Mouse (Mus musculus) lung, adult 2 months (tissue): ENCODE measurements around the gene Trpv6. TPM values are rescaled to one million over a fixed set of nuclear protein-coding genes. Genes with fewer than 3 reads are reported as not detected.

Source experiments
- DNase-seq: peaks from one replicate; pipeline ENCODE4 v3.0.0; 2022
- H3K4me1 ChIP-seq: fragments of 200-500 bp; 2 replicates; pipeline ENCODE4 v1.6.1; 2011; ENCODE audit warnings: low read length; ENCODE audit not compliant: control insufficient read depth, insufficient read depth
- H3K4me3 ChIP-seq: fragments of 200-500 bp; replicated peaks from 2 replicates; pipeline ENCODE3; 2011; ENCODE audit warnings: low read depth, mild to moderate bottlenecking, control low read depth, low read length; ENCODE audit errors: extremely low read depth
- CTCF ChIP-seq: fragments of 200-500 bp; IDR thresholded peaks from 2 replicates; pipeline ENCODE4 v1.5.1; 2011; ENCODE audit warnings: mild to moderate bottlenecking, low read length, control low read depth; ENCODE audit not compliant: insufficient read depth
- POLR2A ChIP-seq: fragments of 200-500 bp; IDR thresholded peaks from 2 replicates; pipeline ENCODE4 v1.6.1; 2011; ENCODE audit warnings: low read depth, mild to moderate bottlenecking, control low read depth, low read length, borderline replicate concordance; ENCODE audit errors: extremely low read depth
- WGBS: fragments of 180-500 bp; shearing (Covaris S2); methylation state at CpG from one replicate; pipeline ENCODE4 v1.1.7; 2018; 5-methylcytosine and 5-hydroxymethylcytosine counted together
- polyA plus RNA-seq: library from polyadenylated mRNA; depleted of rRNA; stranded (reverse); fragments of >200 nt; gene quantifications from 2 replicates; pipeline ENCODE4 v1.2.3, GENCODE M21; 2012

The Trpv6 gene
- polyA plus RNA-seq, 1 experiment, result 4.5 TPM

- 52% methylated on average over 2 of the region's 2 CpGs for WGBS
- Histone ChIP-seq H3K4me1 (no peaks in the 10 kb centered on the region), H3K4me3 (no peak overlapping the region)
- TF ChIP-seq POLR2A (no peak), CTCF (no peak)
- DNase-seq, result no peak
Observed at GRCm38 (mm10) chr6:41630791-41631190, 5.4 kb downstream of the Trpv6 start.

DNA sequence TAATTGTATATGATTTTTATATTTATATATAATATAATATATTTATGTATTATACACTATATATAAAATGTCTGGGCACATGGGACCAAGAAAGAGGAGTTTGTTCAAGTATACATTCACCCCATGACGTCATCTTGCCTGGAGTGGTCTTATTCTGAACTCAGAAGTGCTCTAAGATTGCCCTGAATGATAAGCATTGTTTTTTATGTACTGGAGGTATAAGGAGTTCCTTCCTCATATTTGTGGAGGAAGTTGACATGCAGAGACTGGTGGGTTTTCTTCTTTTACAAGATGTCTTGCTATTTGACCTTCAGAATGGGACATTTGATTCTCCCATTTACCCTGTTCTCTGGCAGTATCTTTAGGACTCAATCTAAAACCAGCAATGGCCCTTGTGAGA, 8.0 kb downstream of the Trpv6 start:
- no peaks in the 10 kb centered on the region for H3K4me1 ChIP-seq
- no peak overlapping the region for H3K4me3 ChIP-seq
- TF ChIP-seq CTCF, result no peak
- TF ChIP-seq POLR2A, result no peak
- WGBS, result 37% methylated on average over 1 of the region's 1 CpGs
- no peak for DNase-seq

- Histone ChIP-seq H3K4me3 (no peak overlapping the region), H3K4me1 (no peaks in the 10 kb centered on the region)
- WGBS, result 68% methylated on average over 9 of the region's 9 CpGs
- TF ChIP-seq POLR2A (no peak), CTCF (peak; percentile 70)
- DNase-seq, result no peak
Observed at GRCm38 (mm10) chr6:41622661-41623060, 13.5 kb downstream of the Trpv6 start.

DNA sequence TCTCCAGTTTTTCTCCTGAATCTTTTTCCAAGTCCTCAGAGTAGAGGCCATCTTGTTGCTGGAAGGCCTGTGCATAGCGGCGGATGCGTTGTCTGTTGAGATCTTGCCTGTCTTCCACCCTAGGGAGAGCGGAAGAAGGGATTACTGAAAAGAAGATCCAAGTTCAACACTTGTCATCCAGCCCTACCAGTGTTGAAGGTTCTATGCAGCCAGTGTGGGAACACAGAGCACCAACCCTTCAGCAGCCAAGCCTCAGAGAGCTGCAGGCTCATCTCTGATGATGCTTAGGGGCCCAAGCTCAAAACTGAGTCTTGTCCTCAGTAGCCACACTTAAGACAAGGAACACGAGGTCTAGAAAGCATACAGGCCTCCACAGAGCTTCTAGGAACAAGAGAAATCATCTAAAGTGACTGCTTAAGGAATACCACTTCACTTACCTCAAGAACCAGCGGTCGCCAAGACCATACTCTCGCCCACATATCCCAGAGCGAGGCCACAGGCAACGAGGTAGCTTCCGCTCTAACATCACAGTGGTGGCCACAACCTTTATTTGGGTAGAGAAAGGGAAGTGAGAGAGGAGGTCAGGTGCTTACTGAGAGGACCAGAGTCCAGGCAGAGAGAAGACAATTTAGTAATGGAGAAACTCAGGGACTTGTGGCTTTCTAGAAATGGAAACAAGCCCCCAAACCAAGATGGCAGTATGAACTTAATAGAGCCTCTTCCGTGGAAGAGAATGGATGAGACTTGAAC, 14.8 kb downstream of the Trpv6 start:
- DNase-seq, result no peak
- Histone ChIP-seq H3K4me1 (no peaks in the 10 kb centered on the region), H3K4me3 (no peak overlapping the region)
- TF ChIP-seq POLR2A, result no peak
- no peak for TF ChIP-seq CTCF
- WGBS, result 84% methylated on average over 12 of the region's 12 CpGs

DNA sequence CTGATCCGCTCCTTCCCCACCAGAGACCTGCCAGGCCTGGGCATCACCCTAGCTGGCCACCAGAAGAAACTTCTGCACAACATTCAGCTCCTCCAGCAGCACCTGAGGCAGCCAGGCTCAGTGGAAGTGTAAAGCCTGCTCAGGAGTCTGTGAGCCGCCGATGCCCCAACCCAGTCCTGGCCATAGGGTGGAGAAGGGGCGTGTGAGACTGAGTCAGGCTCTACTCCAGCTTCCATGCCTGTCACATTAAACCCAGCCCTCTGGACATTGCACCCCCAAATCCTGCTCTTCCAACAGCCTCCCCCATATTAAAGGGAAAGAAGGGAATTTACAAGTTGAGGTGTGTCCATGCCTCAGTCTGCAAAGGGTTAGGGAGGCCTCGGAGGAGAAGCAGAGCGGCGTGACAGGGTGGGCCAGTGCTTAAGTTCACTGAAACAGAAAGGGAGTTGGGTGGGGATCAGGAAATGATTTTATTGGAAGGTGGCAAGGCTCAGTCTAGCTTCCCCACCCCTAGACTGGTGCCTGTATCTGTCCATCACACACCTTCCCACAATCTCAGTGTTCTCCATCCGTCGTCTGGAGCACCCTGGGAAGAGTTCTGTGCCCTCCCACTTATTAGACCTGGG, 15.9 kb downstream of the Trpv6 start:
- DNase-seq, result no peak
- Histone ChIP-seq H3K4me1 (no peaks in the 10 kb centered on the region), H3K4me3 (no peak overlapping the region)
- 92% methylated on average over 9 of the region's 9 CpGs for WGBS
- no peak for TF ChIP-seq CTCF
- no peak for TF ChIP-seq POLR2A

- DNase-seq, result no peak
- Histone ChIP-seq H3K4me3 (no peak overlapping the region), H3K4me1 (peaks cover 6% of the 10 kb centered on the region)
- TF ChIP-seq POLR2A (no peak), CTCF (no peak)
- WGBS, result 63% methylated on average over 5 of the region's 5 CpGs
Observed at GRCm38 (mm10) chr6:41607637-41608036, 28.6 kb downstream of the Trpv6 start.

DNA sequence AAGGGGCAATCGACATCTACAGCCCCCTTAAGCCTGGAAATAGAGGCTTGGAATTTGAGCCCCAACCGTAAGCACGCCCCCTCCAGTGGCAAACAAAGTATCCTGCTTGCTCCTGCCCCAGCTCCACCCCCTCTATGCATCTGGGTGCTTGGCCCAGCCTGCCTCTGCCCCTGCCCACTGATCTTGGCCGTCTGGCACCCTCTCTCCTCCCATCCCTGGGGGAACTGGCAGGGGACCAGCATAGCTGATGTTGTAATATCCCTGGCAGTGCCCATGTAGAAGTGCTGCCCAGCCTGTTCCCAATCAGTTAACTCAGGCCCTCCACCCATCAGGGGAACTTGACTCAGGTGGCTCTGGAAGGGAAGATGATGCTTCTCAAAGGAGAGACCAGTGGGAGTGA, 30.0 kb downstream of the Trpv6 start:
- H3K4me1 ChIP-seq, result peaks cover 6% of the 10 kb centered on the region
- H3K4me3 ChIP-seq, result no peak overlapping the region
- TF ChIP-seq POLR2A (no peak), CTCF (no peak)
- 20% methylated on average over 4 of the region's 4 CpGs for WGBS
- DNase-seq, result peak; percentile 60

DNA sequence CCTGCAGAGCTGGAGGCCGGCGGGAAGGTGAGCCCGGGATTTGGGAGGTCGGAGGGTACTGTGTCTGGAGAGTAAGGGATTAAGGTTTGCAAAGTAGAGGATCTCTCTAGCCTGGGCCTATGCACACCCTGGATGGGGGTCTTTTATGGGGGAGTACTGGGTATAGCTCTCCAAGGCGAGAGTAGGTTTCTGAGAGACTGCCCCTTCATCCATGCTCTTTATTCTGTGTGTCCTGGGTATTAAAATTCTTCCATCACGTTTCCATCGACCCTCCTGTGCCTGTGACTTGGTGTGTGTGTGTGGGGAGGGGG, 30.5 kb downstream of the Trpv6 start:
- DNase-seq, result no peak
- no peak for TF ChIP-seq CTCF
- no peak for TF ChIP-seq POLR2A
- Histone ChIP-seq H3K4me3 (peak overlapping the region; percentile 56), H3K4me1 (peaks cover 6% of the 10 kb centered on the region)
- WGBS, result 7% methylated on average over 7 of the region's 7 CpGs

DNA sequence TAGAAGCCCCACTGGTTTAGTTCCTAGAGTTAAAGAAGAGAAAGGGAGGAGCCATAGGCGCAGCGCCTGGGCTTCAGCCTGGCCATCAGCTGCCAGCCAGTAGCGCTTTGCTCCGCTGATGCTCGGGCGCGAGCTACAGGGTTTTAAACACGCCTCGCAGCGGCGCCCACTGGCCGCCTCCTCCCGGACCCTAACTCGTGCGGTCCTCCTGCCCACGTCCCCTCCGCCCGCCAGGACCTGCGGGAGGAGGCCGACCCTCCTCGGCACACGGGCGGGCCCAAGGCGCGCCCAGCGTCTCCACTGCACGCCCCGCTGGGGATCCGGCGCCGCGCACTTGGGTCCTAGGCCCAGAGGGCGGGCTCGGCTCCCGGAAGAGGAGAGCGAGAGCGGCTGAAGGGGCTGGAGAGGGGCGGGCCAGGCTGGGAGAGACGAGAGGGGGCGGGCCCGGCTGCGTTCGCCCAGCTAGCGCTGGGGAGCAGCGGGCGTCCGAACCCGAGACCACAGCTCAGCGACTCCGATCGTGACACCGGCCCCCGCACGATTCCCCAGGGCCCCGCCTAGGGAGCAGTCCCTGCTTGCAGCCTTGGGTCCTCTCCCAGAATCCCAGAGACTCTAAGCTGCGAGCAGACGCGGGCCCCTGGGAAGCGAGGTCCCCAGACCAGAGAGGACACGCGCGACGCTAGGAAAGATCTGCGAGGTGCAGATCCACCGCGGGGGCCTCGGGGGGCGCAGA, 31.0 kb downstream of the Trpv6 start, which contains the start of gene Ephb6:
Gene Ephb6 (plus strand): TSS at position 422 of the 733 bp plus-strand sequence.
- peak; percentile 63 for DNase-seq
- peak within 1 kb of the TSS; percentile 56 for H3K4me3 ChIP-seq
- H3K4me1 ChIP-seq, result peaks cover 6% of the 10 kb centered on the region
- no peak for TF ChIP-seq POLR2A
- no peak for TF ChIP-seq CTCF
- under 1% methylated on average over 68 of the region's 68 CpGs for WGBS
